Mouse (Mus musculus): ENCODE data around the gene Crp.

The Crp gene

GRCm38 (mm10) chr1:172711396-172711795 is 13.5 kb downstream of the Crp start:
- DNase-seq (ENCODE audit: low read depth, low spot score): no peak

- DNase-seq (ENCODE audit: low read depth, low spot score): no peak
Observed at GRCm38 (mm10) chr1:172711962-172712361, 14.1 kb downstream of the Crp start.

GRCm38 (mm10) chr1:172751241-172751640 is 53.4 kb downstream of the Crp start:
- no peak for DNase-seq (ENCODE audit: low read depth, low spot score)

GRCm38 (mm10) chr1:172755151-172755550 is 57.3 kb downstream of the Crp start:
- DNase-seq (ENCODE audit: low read depth, low spot score): peak; percentile 60

- no peak for DNase-seq (ENCODE audit: low read depth, low spot score)
Observed at GRCm38 (mm10) chr1:172759525-172759924, 61.7 kb downstream of the Crp start.

GRCm38 (mm10) chr1:172779195-172779594 is 81.3 kb downstream of the Crp start:
- no peak for DNase-seq (ENCODE audit: low read depth, low spot score)

- DNase-seq (ENCODE audit: low read depth, low spot score): no peak
Observed at GRCm38 (mm10) chr1:172785322-172785721, 87.5 kb downstream of the Crp start.

GRCm38 (mm10) chr1:172785886-172786285 is 88.0 kb downstream of the Crp start:
- no peak for DNase-seq (ENCODE audit: low read depth, low spot score)

GRCm38 (mm10) chr1:172828975-172829374 is 131.1 kb downstream of the Crp start:
- no peak for DNase-seq (ENCODE audit: low read depth, low spot score)

- DNase-seq (ENCODE audit: low read depth, low spot score): no peak
Observed at GRCm38 (mm10) chr1:172847044-172847761, 149.3 kb downstream of the Crp start.

- no peak for DNase-seq (ENCODE audit: low read depth, low spot score)
Observed at GRCm38 (mm10) chr1:172848171-172848570, 150.3 kb downstream of the Crp start.

- DNase-seq (ENCODE audit: low read depth, low spot score): no peak
Observed at GRCm38 (mm10) chr1:172875265-172875664, 177.4 kb downstream of the Crp start.

- DNase-seq (ENCODE audit: low read depth, low spot score): no peak
Observed at GRCm38 (mm10) chr1:172876675-172877074, 178.8 kb downstream of the Crp start.

Measured in ES-CJ7 (cell line).